Mouse (Mus musculus) activated CD4-positive, CD25-positive, alpha-beta regulatory T cell, adult 4 months (primary cell): Measurements from ENCODE around the gene Scrt2. TPM values are rescaled to one million over a fixed set of nuclear protein-coding genes. Genes with fewer than 3 reads are reported as not detected.
A peak's percentile ranks its signal among the peaks of the same experiment; 100 is the strongest.

Source experiments
- ATAC-seq: one replicate; pipeline ENCODE4 v1.8.0; 2017
- polyA plus RNA-seq, 2 experiments: library from polyadenylated mRNA; unstranded; fragments of 100-300 nt; shearing (Covaris generic); gene quantifications; one replicate each; pipeline ENCODE4 v1.2.1; 2017

Scrt2 gene
- polyA plus RNA-seq, 2 experiments from 2014 or later: not detected

GRCm38 (mm10) chr2:152082456-152083285, 1.3 kb downstream of the Scrt2 start:
- ATAC-seq: no peak

DNA sequence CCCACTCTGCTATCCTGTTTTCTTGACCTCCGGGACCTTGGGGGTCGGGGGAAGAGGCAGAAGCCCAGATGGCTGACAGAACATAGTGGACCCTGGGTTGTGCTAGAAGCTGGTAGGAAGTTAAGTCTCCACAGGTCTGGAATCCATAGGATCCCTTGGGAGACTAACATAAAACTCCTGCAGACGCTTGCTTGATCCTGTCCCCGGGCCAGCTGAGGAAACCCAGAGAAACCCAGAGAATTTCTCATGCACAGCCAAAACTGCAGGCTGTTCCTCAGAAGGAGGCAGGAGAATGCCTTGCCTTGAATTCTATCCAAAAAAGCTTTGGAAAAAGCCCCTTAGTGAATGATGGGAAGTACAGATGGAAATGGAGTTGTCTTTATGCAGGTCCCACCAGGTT, 2.1 kb downstream of the Scrt2 start:
- ATAC-seq: no peak

DNA sequence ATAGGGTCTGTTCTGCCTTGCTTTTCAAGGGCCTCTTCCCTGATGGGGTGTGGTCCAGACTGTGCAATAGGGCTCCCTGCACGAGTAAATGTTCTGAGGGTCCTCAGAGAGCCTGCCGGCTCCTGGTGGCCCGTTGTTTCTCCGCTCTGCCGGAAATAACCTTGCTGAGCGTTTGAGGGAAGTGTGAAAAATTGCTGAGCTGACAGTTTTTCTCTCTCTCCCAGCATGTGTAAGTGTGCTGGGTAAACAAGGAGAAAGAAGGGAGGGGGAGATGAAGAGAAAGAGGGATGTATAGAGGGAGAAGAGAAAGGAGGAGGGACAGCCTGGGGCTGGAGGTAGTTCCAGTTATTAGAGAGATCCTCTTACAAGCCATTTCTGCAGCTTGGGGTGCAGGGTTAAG, 3.0 kb downstream of the Scrt2 start:
- ATAC-seq: no peak

DNA sequence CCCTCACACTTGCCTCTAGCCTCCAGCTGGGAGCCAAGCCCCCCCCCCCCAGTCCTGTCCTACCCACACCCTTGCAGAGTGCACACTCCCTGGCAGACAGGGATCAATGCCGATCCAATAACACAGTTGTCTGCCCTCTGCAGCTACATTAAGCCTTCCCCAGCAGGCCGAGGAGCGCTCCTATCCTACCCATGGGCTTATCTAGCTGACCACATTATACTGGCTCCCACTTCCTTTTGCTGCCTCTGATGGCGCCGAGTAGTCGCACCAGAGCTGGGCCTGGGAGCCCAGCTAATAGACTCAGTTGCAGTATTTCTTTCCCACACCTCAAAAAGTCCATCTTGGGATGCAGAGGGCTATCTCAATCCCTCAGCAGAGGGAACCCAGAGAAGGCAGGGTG, 4.1 kb downstream of the Scrt2 start:
- ATAC-seq: no peak

DNA sequence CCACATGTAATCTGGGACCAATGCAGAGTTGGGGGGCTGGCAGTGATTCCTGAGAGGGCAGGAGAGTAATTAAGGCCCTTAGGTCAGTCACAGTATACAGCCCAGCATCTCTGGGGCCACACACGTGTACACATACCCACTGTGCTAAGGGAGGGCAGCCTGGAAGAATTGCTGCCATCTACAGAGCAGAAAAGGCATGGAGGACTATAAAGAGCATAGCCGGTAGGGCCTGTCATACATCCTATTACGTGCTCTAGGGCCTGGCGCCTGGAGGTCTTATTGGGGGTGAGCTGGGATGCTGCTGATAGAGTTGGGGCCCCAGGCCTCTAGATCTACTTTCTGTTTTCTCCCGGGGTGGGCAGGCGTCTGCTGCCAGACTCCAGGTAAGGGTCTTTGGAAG, 5.1 kb downstream of the Scrt2 start:
- ATAC-seq: no peak

DNA sequence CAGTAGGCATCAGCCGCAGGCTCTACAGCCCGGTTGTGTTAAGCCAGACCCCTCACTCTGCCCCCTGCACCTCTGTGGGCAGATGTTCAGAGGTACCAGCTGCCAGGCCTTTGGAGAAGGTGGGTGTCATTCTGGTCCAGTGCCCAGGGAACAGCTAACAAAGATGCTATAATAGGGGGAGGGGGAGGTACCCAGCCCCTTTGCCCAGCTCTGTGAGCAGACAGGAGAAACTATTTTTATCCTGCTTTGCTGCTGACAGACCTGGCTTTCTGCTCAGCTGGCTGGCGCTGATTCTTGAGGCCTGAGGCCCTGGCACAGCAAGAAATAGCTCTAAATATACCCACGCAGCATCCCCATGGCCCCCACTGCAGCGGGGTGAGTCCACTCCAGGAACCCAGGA, 5.8 kb downstream of the Scrt2 start:
- ATAC-seq: no peak

GRCm38 (mm10) chr2:152089078-152089477, 7.7 kb downstream of the Scrt2 start:
- ATAC-seq: no peak

DNA sequence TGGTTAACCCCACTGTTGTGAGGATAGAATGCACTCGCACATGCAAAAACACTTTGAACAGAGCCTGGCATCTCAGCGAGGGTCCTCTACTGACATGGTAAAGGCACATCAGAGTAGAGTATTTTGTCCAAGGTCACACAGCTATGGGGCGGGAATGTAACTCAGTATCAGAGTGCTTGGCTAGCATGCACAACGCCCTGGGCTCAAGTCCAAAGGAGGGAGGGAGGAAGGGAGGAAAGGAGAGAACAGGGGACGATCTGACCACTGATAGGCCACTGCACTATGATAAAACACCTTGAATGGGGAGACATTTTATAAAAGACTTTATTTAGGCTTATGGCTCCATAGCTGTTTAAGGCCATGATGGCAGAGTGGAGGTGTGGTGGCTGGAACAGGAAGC, 8.3 kb downstream of the Scrt2 start:
- ATAC-seq: no peak

DNA sequence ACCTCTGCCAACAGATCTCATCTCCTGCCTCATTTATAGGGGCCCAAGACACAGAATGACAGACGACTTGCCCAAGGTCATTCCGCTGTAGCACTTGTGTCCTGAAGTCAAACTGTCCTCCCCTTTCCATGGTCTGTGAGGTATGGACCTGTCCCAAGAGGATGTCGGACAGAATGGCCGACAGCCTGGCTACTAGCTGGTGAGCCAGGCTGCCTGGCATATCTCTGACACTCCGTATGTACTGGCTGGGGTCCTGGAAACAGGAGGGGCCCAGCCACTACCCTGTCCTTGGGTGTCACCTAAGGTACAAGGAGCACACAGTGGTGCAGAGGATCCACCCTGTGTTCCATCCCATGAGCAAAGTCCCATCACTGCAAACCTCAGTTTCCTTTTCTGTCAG, 9.2 kb downstream of the Scrt2 start:
- no peak for ATAC-seq

GRCm38 (mm10) chr2:152091342-152092056, 10.2 kb downstream of the Scrt2 start:
- ATAC-seq: no peak

- no peak for ATAC-seq
Observed at GRCm38 (mm10) chr2:152092927-152093326, 11.6 kb downstream of the Scrt2 start.

DNA sequence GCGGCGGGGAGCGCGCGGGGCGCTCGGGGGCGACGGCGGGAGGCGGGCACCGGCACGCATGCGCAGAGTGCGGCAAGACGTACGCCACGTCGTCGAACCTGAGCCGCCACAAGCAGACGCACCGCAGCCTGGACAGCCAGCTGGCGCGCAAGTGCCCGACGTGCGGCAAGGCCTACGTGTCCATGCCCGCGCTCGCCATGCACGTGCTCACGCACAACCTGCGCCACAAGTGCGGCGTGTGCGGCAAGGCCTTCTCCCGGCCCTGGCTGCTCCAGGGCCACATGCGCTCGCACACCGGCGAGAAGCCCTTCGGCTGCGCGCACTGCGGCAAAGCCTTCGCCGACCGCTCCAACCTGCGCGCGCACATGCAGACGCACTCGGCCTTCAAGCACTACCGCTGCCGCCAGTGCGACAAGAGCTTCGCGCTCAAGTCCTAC, 12.0 kb downstream of the Scrt2 start:
- ATAC-seq: no peak

- ATAC-seq: no peak
Observed at GRCm38 (mm10) chr2:152094856-152095545, 13.7 kb downstream of the Scrt2 start.

GRCm38 (mm10) chr2:152096922-152097321, 15.6 kb downstream of the Scrt2 start:
- no peak for ATAC-seq

- no peak for ATAC-seq
Observed at GRCm38 (mm10) chr2:152097916-152098315, 16.6 kb downstream of the Scrt2 start.

GRCm38 (mm10) chr2:152099538-152099937, 18.2 kb downstream of the Scrt2 start:
- no peak for ATAC-seq

DNA sequence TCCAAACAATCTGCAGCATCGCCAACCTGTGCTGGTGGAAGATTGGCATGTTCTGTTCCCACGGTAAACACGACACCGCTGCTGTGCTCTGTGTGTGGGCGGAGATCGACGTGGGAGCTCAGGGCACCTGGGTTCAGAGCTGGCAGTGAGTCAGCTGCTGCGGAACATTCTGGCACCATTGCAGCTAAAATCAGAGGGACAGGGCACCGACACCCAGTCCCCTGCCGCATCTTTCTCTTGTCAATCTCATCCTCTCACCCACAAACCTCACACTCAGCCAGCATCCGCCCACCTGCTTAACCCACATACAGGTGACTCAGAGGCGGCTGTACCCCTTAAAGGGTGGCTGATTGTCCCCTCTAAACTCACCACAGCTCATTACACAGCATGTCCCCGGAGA, 20.4 kb downstream of the Scrt2 start:
- ATAC-seq: no peak

GRCm38 (mm10) chr2:152102369-152102768, 21.0 kb downstream of the Scrt2 start:
- no peak for ATAC-seq

DNA sequence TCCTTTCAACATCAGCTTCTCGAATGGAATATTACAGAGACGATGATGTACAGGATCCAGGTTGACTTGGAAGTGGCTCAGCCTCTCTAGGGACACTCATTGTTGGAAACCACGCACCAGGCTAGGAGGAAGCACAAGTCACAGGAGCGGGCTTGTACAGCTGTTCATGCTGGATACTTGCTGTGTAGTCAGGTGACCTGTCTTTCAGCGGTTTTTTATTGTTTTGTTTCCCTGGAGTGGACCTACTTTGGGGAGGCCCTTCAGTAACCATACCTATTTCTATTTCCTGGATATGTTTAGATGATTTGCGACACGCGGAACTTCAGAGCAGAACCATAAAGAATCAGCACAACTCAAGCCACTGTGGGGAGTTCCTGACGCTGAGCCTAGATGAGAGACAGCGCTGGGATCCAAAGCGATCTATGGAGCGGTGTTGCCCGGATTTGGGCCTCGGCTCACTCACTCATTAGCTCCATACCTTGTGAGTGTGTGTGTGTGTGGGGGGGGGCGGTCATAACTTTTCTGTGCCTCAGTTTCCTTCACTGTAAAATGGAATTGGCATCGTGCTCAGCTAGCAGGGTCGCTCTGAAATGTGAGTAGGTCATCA, 23.5 kb downstream of the Scrt2 start:
- no peak for ATAC-seq

GRCm38 (mm10) chr2:152105318-152106224, 24.2 kb downstream of the Scrt2 start, which contains the start of gene Srxn1:
TSS of gene Srxn1 (plus strand) at chr2:152105516.
- ATAC-seq: peak; percentile 78

- no peak for ATAC-seq
Observed at GRCm38 (mm10) chr2:152106225-152106595, 24.9 kb downstream of the Scrt2 start.

GRCm38 (mm10) chr2:152106597-152106996, 25.3 kb downstream of the Scrt2 start:
- no peak for ATAC-seq
